Mouse (Mus musculus) hindbrain, postnatal 0 days (tissue): ENCODE data around the gene Nat8f5. TPM values are rescaled to one million over a fixed set of nuclear protein-coding genes. Genes with fewer than 3 reads are reported as not detected.

Source experiments
- microRNA-seq, 2 experiments: library from miRNA; unstranded; fragments of <30 nt; microRNA quantifications; one replicate each; pipeline ENCODE4; 2016
- polyA plus RNA-seq: library from polyadenylated mRNA; unstranded; fragments of >200 nt; fragmentation: Nextera tagmentation; extraction: Ambion mirVana; gene quantifications from 2 replicates; pipeline ENCODE4 v1.2.1, GENCODE M21; 2015
- total RNA-seq: library from RNA; depleted of rRNA; stranded (reverse); fragments of >200 nt; gene quantifications from 2 replicates; pipeline ENCODE4 v1.2.3, GENCODE M21; 2014; rRNA removed

Nat8f5 gene
- total and polyA plus RNA-seq, 2 experiments from 2014 or later = 0.54 to 1.9 TPM

Small RNA genes lying within 50 kb of the gene (microRNA-seq; reads per million reads assigned to microRNA genes)
- 0 reads per million in 2 experiments for gene Mir6375

Other genes starting within 250 kb of the Nat8f5 start
- 12.8 and 15.5 TPM in 2 replicates for gene Alms1, start 233.4 kb downstream of the Nat8f5 start, total RNA-seq
- gene Alms1, start 233.4 kb downstream of the Nat8f5 start, polyA plus RNA-seq = 2.5 and 3.0 TPM in 2 replicates
- 0.58 TPM in 1 of 2 replicates, not detected in the other for gene Nat8f7, start 107.8 kb downstream of the Nat8f5 start, total RNA-seq
- gene Nat8f7, start 107.8 kb downstream of the Nat8f5 start, polyA plus RNA-seq = 0.21 TPM in 1 of 2 replicates, not detected in the other
- gene Nat8f3, start 55.2 kb downstream of the Nat8f5 start, total RNA-seq = not detected in 2 replicates
- gene Nat8f3, start 55.2 kb downstream of the Nat8f5 start, polyA plus RNA-seq = 0.15 and 0.23 TPM in 2 replicates
- 0.29 TPM in 1 of 2 replicates, not detected in the other for gene Nat8f6, start within 50 bp of the Nat8f5 start, total RNA-seq
- not detected in 2 replicates for gene Nat8f6, start within 50 bp of the Nat8f5 start, polyA plus RNA-seq
- not detected in 2 replicates for gene Nat8, start 11.1 kb upstream of the Nat8f5 start, total RNA-seq
- gene Nat8, start 11.1 kb upstream of the Nat8f5 start, polyA plus RNA-seq = 0.64 and 0.74 TPM in 2 replicates
- gene Nat8f2, start 48.2 kb upstream of the Nat8f5 start, total RNA-seq = not detected in 2 replicates
- gene Nat8f2, start 48.2 kb upstream of the Nat8f5 start, polyA plus RNA-seq = not detected in 2 replicates
- 4.9 and 6.7 TPM in 2 replicates for gene Nat8f4, start 83.9 kb upstream of the Nat8f5 start, total RNA-seq
- 5.9 and 6.0 TPM in 2 replicates for gene Nat8f4, start 83.9 kb upstream of the Nat8f5 start, polyA plus RNA-seq
- gene Tprkb, start 90.9 kb upstream of the Nat8f5 start, total RNA-seq = 33.0 and 56.6 TPM in 2 replicates
- 61.4 and 63.6 TPM in 2 replicates for gene Tprkb, start 90.9 kb upstream of the Nat8f5 start, polyA plus RNA-seq
- gene Nat8f1, start 94.7 kb upstream of the Nat8f5 start, total RNA-seq = 15.8 and 62.8 TPM in 2 replicates
- 20.7 and 20.8 TPM in 2 replicates for gene Nat8f1, start 94.7 kb upstream of the Nat8f5 start, polyA plus RNA-seq
- 57.9 and 60.6 TPM in 2 replicates for gene Dusp11, start 140.7 kb upstream of the Nat8f5 start, total RNA-seq
- 31.6 TPM in 2 replicates for gene Dusp11, start 140.7 kb upstream of the Nat8f5 start, polyA plus RNA-seq
- not detected in 2 replicates for gene Figla, start 195.2 kb upstream of the Nat8f5 start, total RNA-seq
- not detected in 2 replicates for gene Figla, start 195.2 kb upstream of the Nat8f5 start, polyA plus RNA-seq
- gene Add2, start 207.7 kb upstream of the Nat8f5 start, total RNA-seq = 132 and 149 TPM in 2 replicates
- gene Add2, start 207.7 kb upstream of the Nat8f5 start, polyA plus RNA-seq = 84.6 and 90.0 TPM in 2 replicates